Mouse (Mus musculus) B cell, adult 67 days (primary cell): Measurements from ENCODE around the gene Map3k4. TPM values are rescaled to one million over a fixed set of nuclear protein-coding genes. Genes with fewer than 3 reads are reported as not detected.

Experiments
- total RNA-seq, 2 experiments: library from RNA; stranded (reverse); gene quantifications; 4 replicates each; pipeline ENCODE4 v1.2.4; 2023

The Map3k4 gene
- 10 to 100 TPM; 50.6 to 56.6 TPM for total RNA-seq

GRCm38 (mm10) chr17:12318663-12319201 lies at the start of gene Map3k4:
Gene Map3k4, minus strand, starts transcription at chr17:12318796.

Other genes with a start within 250 kb of the Map3k4 start
- gene Agpat4, start 200.1 kb downstream of the Map3k4 start, total RNA-seq = 10 to 100 TPM; 16.0 to 17.7 TPM
- not detected for gene Plg, start 59.8 kb upstream of the Map3k4 start, total RNA-seq
- 1 to 10 TPM; 1.2 to 1.9 TPM for gene Slc22a3, start 188.9 kb upstream of the Map3k4 start, total RNA-seq